ENCODE assay signal across 19 mouse cellular contexts in the genomic region with DNA sequence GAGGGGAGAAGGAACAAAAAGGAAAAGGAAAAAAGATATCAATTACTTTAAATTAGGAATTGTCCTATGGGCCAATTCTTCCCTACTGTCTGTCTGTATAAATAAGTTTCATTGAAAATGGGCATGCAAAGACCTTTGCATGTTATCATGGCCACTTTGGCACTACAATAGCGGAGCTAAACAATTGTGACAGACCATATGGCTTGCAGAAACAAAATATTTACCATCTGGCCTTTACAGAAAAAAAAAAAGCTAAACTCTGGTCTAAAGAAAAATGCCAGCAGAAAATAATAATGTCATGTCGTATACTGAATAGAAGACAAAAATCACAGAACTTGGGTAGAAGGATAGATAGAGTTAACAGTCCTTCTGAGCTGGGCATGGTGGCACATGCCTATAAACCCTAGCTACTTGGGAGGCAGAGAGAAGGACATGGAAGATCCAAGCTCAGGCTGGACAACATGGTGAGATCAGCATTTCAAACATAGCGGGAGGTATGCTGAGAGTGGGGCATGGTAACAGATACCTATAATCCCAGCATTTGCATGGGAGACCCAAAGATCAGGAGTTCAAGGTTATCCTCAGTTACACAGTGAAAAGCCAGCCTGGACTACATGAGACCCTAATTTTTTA.
"Had no signal": no experiment of that assay in that cellular context is flagged by ENCODE, and none has a peak within 500 bp of the region (broad histone marks: within the 10 kb centered on the region; RNA-seq: fewer than 3 reads in every experiment).

No protein-coding gene starts in this region.

- H3K4me3 ChIP-seq: midbrain, embryonic 10.5 days; midbrain, embryonic 12.5 days; myocyte; neural tube, embryonic 13.5 days; neural tube, embryonic 15.5 days; stomach, embryonic 15.5 days had no signal

- DNase-seq: lung, embryonic 14.5 days; lung, postnatal 10 days; lung, postnatal 4 days; midbrain, embryonic 14.5 days; retina, postnatal 1 day; right cerebral cortex, adult 18-20 months; right cerebral cortex, postnatal 25 days; right cerebral cortex, postnatal 4 days; spleen, adult 18-20 months; thymus, adult 2 months; thymus, postnatal 25 days; thymus, postnatal 4 days had no signal

- H3K27ac ChIP-seq: midbrain, embryonic 10.5 days; midbrain, embryonic 12.5 days; neural tube, embryonic 13.5 days; neural tube, embryonic 15.5 days; stomach, embryonic 15.5 days; stomach, postnatal 0 days had no signal
